Mouse (Mus musculus) cerebellum, adult 2 months (tissue): ENCODE data around the gene Cyp46a1.

Source experiments
- CTCF ChIP-seq: fragments of 200-500 bp; IDR thresholded peaks from 2 replicates; pipeline ENCODE4 v1.5.1; 2011; ENCODE audit warnings: low read depth, mild to moderate bottlenecking, control low read depth, low read length, moderate library complexity, borderline replicate concordance; ENCODE audit not compliant: insufficient read depth
- POLR2A ChIP-seq: fragments of 200-500 bp; IDR thresholded peaks from 2 replicates; pipeline ENCODE4 v1.6.1; 2011; ENCODE audit warnings: low read length, control low read depth, borderline replicate concordance; ENCODE audit not compliant: insufficient read depth

GRCm38 (mm10) chr12:108311741-108312290 lies 22.4 kb upstream of the Cyp46a1 start:
- TF ChIP-seq CTCF (no peak), POLR2A (no peak)
